Mouse (Mus musculus) intestine, postnatal 0 days (tissue): Measurements from ENCODE around the gene Insrr. TPM values are rescaled to one million over a fixed set of nuclear protein-coding genes. Genes with fewer than 3 reads are reported as not detected.

ENCODE experiments used
- ATAC-seq: fragments of 200-750 bp; cut with Nextera tagmentation; 2 replicates; pipeline ENCODE4 v1.8.0; 2017; ENCODE audit warnings: mild to moderate bottlenecking, moderate TSS enrichment, moderate library complexity
- H3K27ac ChIP-seq: fragments of 300-500 bp; sonication (generic); 2 replicates; pipeline ENCODE4 v1.5.1; 2014; ENCODE audit warnings: mild to moderate bottlenecking, low read depth, low read length, moderate library complexity
- H3K27me3 ChIP-seq: fragments of 300-500 bp; sonication (generic); replicated peaks from 2 replicates; pipeline ENCODE4 v1.6.1; 2014; ENCODE audit warnings: low read length, mixed read lengths; ENCODE audit not compliant: control insufficient read depth, insufficient read depth
- H3K36me3 ChIP-seq: fragments of 300-500 bp; sonication (generic); 2 replicates; pipeline ENCODE4 v1.6.1; 2014; ENCODE audit warnings: mild to moderate bottlenecking, moderate library complexity; ENCODE audit not compliant: control insufficient read depth, insufficient read depth
- H3K4me1 ChIP-seq: fragments of 300-500 bp; sonication (generic); replicated peaks from 2 replicates; pipeline ENCODE4 v1.6.1; 2014; ENCODE audit warnings: antibody characterized with exemption, low read length, mixed read lengths; ENCODE audit not compliant: control insufficient read depth, insufficient read depth
- H3K4me2 ChIP-seq: fragments of 300-500 bp; sonication (generic); replicated peaks from 2 replicates; pipeline ENCODE4 v1.6.1; 2014; ENCODE audit warnings: low read depth, mild to moderate bottlenecking, moderate library complexity
- H3K4me3 ChIP-seq: fragments of 300-500 bp; sonication (generic); 2 replicates; pipeline ENCODE4 v1.5.1; 2014; ENCODE audit warnings: low read depth, low read length
- H3K9ac ChIP-seq: fragments of 300-500 bp; sonication (generic); 2 replicates; pipeline ENCODE4 v1.6.1; 2014; ENCODE audit warnings: mild to moderate bottlenecking, low read depth, low read length
- H3K9me3 ChIP-seq: fragments of 300-500 bp; sonication (generic); 2 replicates; pipeline ENCODE4 v1.6.1; 2016; ENCODE audit warnings: mixed run types; ENCODE audit not compliant: control insufficient read depth
- CTCF ChIP-seq: sonication (generic); IDR thresholded peaks from 2 replicates; pipeline ENCODE4 v1.5.1; 2016; ENCODE audit warnings: low read depth, mild to moderate bottlenecking, control low read depth, antibody characterized with exemption, moderate library complexity
- WGBS: fragments of 180-500 bp; shearing (Covaris S2); extraction: QIAGEN DNeasy Blood & Tissue Kit; methylation state at CpG from one replicate; pipeline ENCODE4 v1.1.7; 2014; 5-methylcytosine and 5-hydroxymethylcytosine counted together
- polyA plus RNA-seq: library from polyadenylated mRNA; unstranded; fragments of >200 nt; fragmentation: Nextera tagmentation; extraction: Ambion mirVana; gene quantifications from 2 replicates; pipeline ENCODE4 v1.2.1, GENCODE M21; 2015

The Insrr gene
- polyA plus RNA-seq, 1 experiment from 2014 or later = 0.05 TPM

DNA sequence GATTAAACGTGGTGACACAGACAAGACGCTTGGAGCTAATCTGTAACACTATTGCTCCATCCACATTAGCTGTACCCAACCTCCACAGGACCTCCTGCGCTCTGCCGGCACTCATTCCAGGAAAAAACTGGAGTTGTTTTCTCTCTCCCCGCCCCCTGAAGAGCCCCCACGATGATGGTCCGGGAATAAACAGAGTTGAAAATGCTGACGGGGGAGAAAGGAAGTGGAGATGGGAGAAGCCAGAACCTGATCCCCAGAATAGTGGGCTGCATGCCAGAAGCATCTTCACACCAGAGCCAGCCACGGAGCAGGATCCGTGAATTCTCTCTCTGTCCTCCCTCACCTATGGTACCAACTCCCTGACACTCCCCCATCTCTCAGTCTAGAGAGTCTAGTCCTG is 32.2 kb upstream of the Insrr start:
- H3K4me2 ChIP-seq = peak overlapping the region; percentile 50
- 0 out of 2 replicates have a peak overlapping the region, but pooled peaks have one; percentile 7 for H3K4me3 ChIP-seq
- 32% methylated on average over 10 of the region's 10 CpGs for WGBS
- H3K9ac ChIP-seq = no peak overlapping the region; the same call in 1 of the 2 replicates
- TF ChIP-seq CTCF = no peak
- H3K27ac ChIP-seq = peak overlapping the region; percentile 79
- no peaks in the 10 kb centered on the region for H3K9me3 ChIP-seq
- 0 out of 2 replicates have a peak, but pooled peaks cover 3% of the 10 kb centered on the region for H3K4me1 ChIP-seq
- H3K36me3 ChIP-seq = no peaks in the 10 kb centered on the region
- no peaks in the 10 kb centered on the region for H3K27me3 ChIP-seq
- ATAC-seq = no peak

GRCm38 (mm10) chr3:87765091-87765490 is 31.7 kb upstream of the Insrr start:
- H3K4me3 ChIP-seq = 0 out of 2 replicates have a peak overlapping the region, but pooled peaks have one; percentile 7
- H3K27me3 ChIP-seq = no peaks in the 10 kb centered on the region
- 0 out of 2 replicates have a peak, but pooled peaks have one; percentile 31 for ATAC-seq
- H3K36me3 ChIP-seq = no peaks in the 10 kb centered on the region
- no peaks in the 10 kb centered on the region for H3K9me3 ChIP-seq
- TF ChIP-seq CTCF = no peak
- 0 out of 2 replicates have a peak, but pooled peaks cover 3% of the 10 kb centered on the region for H3K4me1 ChIP-seq
- peak overlapping the region; percentile 79 for H3K27ac ChIP-seq
- H3K4me2 ChIP-seq = peak overlapping the region; percentile 50
- WGBS = 26% methylated on average over 10 of the region's 10 CpGs
- no peak overlapping the region for H3K9ac ChIP-seq

DNA sequence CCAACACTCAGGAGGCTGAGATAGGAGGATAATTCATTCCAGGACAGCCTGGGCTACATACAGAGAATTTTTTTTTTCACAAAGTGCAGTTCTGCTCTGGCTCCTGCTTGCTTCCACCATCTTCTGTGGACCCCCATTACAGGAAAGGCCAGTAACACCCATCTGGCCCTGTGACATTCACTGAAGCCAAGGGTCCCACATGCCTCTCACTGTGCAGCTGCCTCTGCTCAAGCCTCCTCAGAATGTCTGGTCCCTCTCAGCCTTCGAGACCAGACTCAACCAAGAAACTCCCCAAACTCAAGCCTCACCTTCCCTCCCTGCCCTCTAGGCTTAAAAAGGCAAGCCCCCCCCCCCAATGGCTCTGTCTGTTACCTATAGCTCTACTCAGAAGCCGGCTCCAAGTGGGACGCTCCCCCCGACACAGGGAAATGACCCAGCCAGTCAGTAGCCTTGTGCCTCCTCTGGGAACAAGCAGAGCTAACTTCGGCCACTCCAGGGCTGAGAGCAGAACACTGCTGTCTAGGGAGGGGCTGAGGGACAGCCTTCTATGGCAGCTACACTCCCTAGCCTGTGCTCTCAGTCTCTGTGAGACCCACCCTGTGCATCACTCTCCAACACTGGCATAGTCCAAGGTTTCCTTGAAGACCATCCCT is 31.0 kb upstream of the Insrr start:
- no peaks in the 10 kb centered on the region for H3K9me3 ChIP-seq
- H3K4me3 ChIP-seq = no peak overlapping the region
- H3K9ac ChIP-seq = no peak overlapping the region
- peak overlapping the region; percentile 50; the same call in 1 of the 2 replicates for H3K4me2 ChIP-seq
- TF ChIP-seq CTCF = no peak
- peak overlapping the region; percentile 21; the same call in 1 of the 2 replicates for H3K27ac ChIP-seq
- ATAC-seq = no peak
- H3K27me3 ChIP-seq = no peaks in the 10 kb centered on the region
- WGBS = 73% methylated on average over 5 of the region's 5 CpGs
- H3K4me1 ChIP-seq = 0 out of 2 replicates have a peak, but pooled peaks cover 3% of the 10 kb centered on the region
- no peaks in the 10 kb centered on the region for H3K36me3 ChIP-seq

DNA sequence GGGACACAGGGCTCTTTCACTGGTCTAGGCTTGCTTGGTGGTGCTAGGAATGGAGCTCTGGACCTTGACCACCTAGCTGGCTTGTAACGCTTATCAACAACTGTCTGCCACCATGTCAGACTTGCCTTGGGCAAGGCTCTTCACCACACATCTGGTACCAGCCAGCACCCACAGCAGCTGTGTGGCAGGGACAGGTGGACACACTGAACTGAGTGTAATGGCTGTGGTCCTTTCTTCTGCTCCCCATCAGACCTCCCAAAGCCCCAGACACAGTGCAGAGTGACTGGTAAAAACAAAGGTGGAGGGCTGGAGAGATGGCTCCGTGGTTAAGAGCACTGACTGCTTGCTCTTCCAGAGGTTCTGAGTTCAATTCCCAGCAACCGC is 30.5 kb upstream of the Insrr start:
- ATAC-seq = no peak
- H3K4me3 ChIP-seq = no peak overlapping the region
- no peaks in the 10 kb centered on the region for H3K36me3 ChIP-seq
- no peak overlapping the region for H3K27ac ChIP-seq
- no peaks in the 10 kb centered on the region for H3K9me3 ChIP-seq
- H3K4me2 ChIP-seq = 0 out of 2 replicates have a peak overlapping the region, but pooled peaks have one; percentile 7
- H3K9ac ChIP-seq = no peak overlapping the region
- 67% methylated on average over 3 of the region's 3 CpGs for WGBS
- H3K4me1 ChIP-seq = 0 out of 2 replicates have a peak, but pooled peaks cover 3% of the 10 kb centered on the region
- no peak for TF ChIP-seq CTCF
- no peaks in the 10 kb centered on the region for H3K27me3 ChIP-seq

DNA sequence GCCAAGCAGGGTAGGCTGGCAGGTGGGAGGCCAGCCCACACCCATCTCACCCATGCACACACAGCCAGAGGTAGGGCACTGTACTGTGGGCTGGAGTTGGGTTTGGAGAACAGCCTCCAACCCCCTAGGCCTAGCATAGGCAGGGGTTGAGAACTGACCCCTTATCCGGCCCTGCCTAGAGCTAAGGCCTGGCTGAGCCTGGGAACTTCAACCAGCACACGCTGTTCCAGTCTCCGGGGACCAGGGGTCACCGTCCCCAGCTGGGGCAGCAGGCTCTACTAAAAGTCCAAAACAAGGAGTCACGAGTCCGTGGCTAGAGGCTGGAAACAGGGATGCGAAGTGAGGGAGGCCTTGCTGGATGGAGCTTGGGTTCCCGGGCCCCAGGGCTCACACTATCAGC is 29.0 kb upstream of the Insrr start:
- no peak for ATAC-seq
- peak overlapping the region; percentile 74 for H3K4me2 ChIP-seq
- peak overlapping the region; percentile 50 for H3K4me3 ChIP-seq
- no peaks in the 10 kb centered on the region for H3K27me3 ChIP-seq
- H3K27ac ChIP-seq = 0 out of 2 replicates have a peak overlapping the region, but pooled peaks have one; percentile 35
- H3K36me3 ChIP-seq = no peaks in the 10 kb centered on the region
- no peaks in the 10 kb centered on the region for H3K9me3 ChIP-seq
- 69% methylated on average over 8 of the region's 8 CpGs for WGBS
- 0 out of 2 replicates have a peak, but pooled peaks cover 3% of the 10 kb centered on the region for H3K4me1 ChIP-seq
- TF ChIP-seq CTCF = no peak
- H3K9ac ChIP-seq = peak overlapping the region; percentile 57; the same call in 1 of the 2 replicates

GRCm38 (mm10) chr3:87768431-87768830 is 28.3 kb upstream of the Insrr start:
- peak overlapping the region; percentile 35; the same call in 1 of the 2 replicates for H3K27ac ChIP-seq
- peak overlapping the region; percentile 50 for H3K4me3 ChIP-seq
- no peak for ATAC-seq
- no peaks in the 10 kb centered on the region for H3K9me3 ChIP-seq
- H3K4me2 ChIP-seq = peak overlapping the region; percentile 74
- 0 out of 2 replicates have a peak, but pooled peaks cover 3% of the 10 kb centered on the region for H3K4me1 ChIP-seq
- H3K36me3 ChIP-seq = no peaks in the 10 kb centered on the region
- 51% methylated on average over 6 of the region's 6 CpGs for WGBS
- peak overlapping the region; percentile 57 for H3K9ac ChIP-seq
- no peaks in the 10 kb centered on the region for H3K27me3 ChIP-seq
- no peak for TF ChIP-seq CTCF
